Mouse (Mus musculus) kidney, embryonic 15.5 days (tissue): ENCODE measurements around the gene Dnah8. TPM values are rescaled to one million over a fixed set of nuclear protein-coding genes. Genes with fewer than 3 reads are reported as not detected.
A peak's percentile ranks its signal among the peaks of the same experiment; 100 is the strongest.
"Not testable (repeated sequence)": the region's sequence is repeated elsewhere in the genome, so short reads cannot be mapped to it uniquely, and the experiment has no call there.

Source experiments
- ATAC-seq: fragments of 200-750 bp; cut with Nextera tagmentation; replicated peaks from 2 replicates; pipeline ENCODE4 v1.8.0; 2017; ENCODE audit warnings: moderate TSS enrichment; ENCODE audit not compliant: low FRiP score
- H3K27ac ChIP-seq: fragments of 300-500 bp; sonication (generic); 2 replicates; pipeline ENCODE4 v1.5.1; 2015; ENCODE audit warnings: mild to moderate bottlenecking, inconsistent platforms
- H3K27me3 ChIP-seq: fragments of 300-500 bp; sonication (generic); 2 replicates; pipeline ENCODE4 v1.6.1; 2015; ENCODE audit warnings: inconsistent platforms
- H3K36me3 ChIP-seq: fragments of 300-500 bp; sonication (generic); 2 replicates; pipeline ENCODE4 v1.6.1; 2015; ENCODE audit warnings: inconsistent platforms
- H3K4me1 ChIP-seq: fragments of 300-500 bp; sonication (generic); 2 replicates; pipeline ENCODE4 v1.6.1; 2015; ENCODE audit warnings: inconsistent platforms
- H3K4me2 ChIP-seq: fragments of 300-500 bp; sonication (generic); 2 replicates; pipeline ENCODE4 v1.6.1; 2015; ENCODE audit warnings: moderate library complexity, mild to moderate bottlenecking, inconsistent platforms
- H3K4me3 ChIP-seq: fragments of 300-500 bp; sonication (generic); replicated peaks from 2 replicates; pipeline ENCODE4 v1.5.1; 2015; ENCODE audit warnings: mild to moderate bottlenecking, inconsistent platforms
- H3K9ac ChIP-seq: fragments of 300-500 bp; sonication (generic); 2 replicates; pipeline ENCODE4 v1.6.1; 2015; ENCODE audit warnings: mild to moderate bottlenecking, inconsistent platforms
- H3K9me3 ChIP-seq: fragments of 300-500 bp; sonication (generic); replicated peaks from 2 replicates; pipeline ENCODE4 v1.6.1; 2016; ENCODE audit warnings: inconsistent platforms
- WGBS: fragments of 180-500 bp; shearing (Covaris S2); methylation state at CpG from one replicate; pipeline ENCODE4 v1.1.7; 2015; ENCODE audit warnings: mixed read lengths; 5-methylcytosine and 5-hydroxymethylcytosine counted together
- polyA plus RNA-seq: library from polyadenylated mRNA; unstranded; fragments of >200 nt; fragmentation: Nextera tagmentation; extraction: Ambion mirVana; gene quantifications from 2 replicates; pipeline ENCODE4 v1.2.1, GENCODE M21; 2015

Dnah8 gene
- polyA plus RNA-seq, result 0.91 and 1.3 TPM in 2 replicates

DNA sequence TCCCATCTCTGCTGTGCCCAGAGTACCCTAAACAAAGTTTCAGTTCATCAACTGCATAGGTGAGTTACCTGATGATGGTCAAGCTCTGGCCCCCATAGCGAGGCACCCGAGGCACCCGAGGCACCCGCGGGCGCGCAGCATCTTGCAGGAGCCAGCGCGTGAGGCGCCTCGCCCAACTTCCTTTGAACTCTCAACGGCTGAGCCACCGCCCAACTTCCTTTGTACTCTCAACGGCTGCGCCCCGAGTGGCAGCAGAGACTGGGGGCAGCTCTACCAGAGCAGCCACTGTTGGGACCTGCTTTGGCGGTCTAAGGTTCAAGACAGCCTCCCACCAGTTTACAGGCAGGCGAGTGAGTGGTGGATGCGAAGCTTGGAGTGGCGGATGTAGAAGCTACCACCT is at the start of gene Dnah8:
TSS of gene Dnah8 (plus strand) at position 223 of the 400 bp plus-strand sequence.
- not testable (repeated sequence) for ATAC-seq, H3K9me3 ChIP-seq, H3K27ac ChIP-seq, H3K4me2 ChIP-seq, H3K9ac ChIP-seq, H3K27me3 ChIP-seq, H3K4me3 ChIP-seq, H3K36me3 ChIP-seq, H3K4me1 ChIP-seq
- no CpG with 5 or more reads among the region's 20 CpGs for WGBS

DNA sequence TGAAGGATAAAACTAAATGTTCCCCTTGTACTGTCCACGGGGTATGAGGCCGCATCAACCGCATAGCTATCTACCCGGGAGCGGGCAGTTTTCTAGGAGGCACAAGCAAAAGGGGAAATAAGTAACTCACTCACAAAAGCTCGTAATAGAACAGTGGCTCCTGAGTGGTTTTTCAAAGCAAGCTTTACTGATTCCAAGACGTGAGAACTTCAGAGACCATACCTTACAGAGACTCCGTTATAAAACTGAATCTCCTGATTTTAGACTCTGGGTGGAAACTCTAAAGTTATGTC is 49.4 kb upstream of the Dnah8 start:
- Histone ChIP-seq H3K9ac (no peak overlapping the region), H3K4me2 (peak overlapping the region; percentile 85), H3K36me3 (no peaks in the 10 kb centered on the region), H3K27ac (0 out of 2 replicates have a peak overlapping the region, but pooled peaks have one; percentile 0), H3K4me1 (peaks cover 35% of the 10 kb centered on the region), H3K9me3 (no peaks in the 10 kb centered on the region), H3K4me3 (peak overlapping the region; percentile 92), H3K27me3 (no peaks in the 10 kb centered on the region)
- 68% methylated on average over 8 of the region's 8 CpGs for WGBS
- no peak for ATAC-seq

DNA sequence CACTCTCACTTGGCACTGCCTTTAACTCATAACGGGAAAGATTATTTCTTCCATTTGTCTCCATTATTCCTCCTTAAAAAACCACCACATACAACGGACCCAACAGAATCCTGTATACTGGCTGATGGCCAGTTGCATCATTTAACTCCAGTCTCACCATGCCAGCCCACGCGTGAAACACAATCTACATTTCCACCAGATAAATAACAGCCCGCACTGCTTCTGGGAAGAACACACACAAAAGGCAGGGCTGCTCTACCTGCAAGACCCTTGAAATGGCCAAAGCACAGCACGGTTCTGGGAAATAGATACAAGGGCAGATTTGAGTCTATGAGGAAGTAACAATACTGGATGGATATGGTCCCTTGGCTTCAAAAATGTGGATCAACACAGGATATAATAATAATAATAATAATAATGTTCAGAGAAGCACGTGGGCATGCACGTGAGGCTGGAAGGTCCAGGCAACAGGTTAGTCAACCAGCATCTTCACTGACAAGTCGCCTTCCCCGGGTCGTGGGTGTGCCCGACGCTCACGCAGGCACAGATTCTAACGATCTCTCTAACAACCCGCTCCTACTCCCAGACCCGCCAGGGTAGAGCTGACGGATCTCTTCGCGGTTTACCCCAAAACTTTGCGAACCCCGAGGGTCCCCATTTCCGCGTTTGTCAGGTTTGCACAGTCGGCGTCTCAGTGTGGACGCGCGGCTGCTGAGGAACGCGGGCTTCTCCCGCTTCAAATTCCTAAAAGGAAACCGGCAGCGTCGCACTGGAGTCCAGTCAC is 48.8 kb upstream of the Dnah8 start:
- no peaks in the 10 kb centered on the region for H3K36me3 ChIP-seq
- H3K27ac ChIP-seq, result peak overlapping the region; percentile 92
- ATAC-seq, result 0 out of 2 replicates have a peak, but pooled peaks have one; percentile 12
- H3K4me2 ChIP-seq, result peak overlapping the region; percentile 85
- H3K9ac ChIP-seq, result peak overlapping the region; percentile 63
- H3K27me3 ChIP-seq, result no peaks in the 10 kb centered on the region
- 6% methylated on average over 35 of the region's 35 CpGs for WGBS
- no peaks in the 10 kb centered on the region for H3K9me3 ChIP-seq
- peak overlapping the region; percentile 92 for H3K4me3 ChIP-seq
- peaks cover 30% of the 10 kb centered on the region for H3K4me1 ChIP-seq

DNA sequence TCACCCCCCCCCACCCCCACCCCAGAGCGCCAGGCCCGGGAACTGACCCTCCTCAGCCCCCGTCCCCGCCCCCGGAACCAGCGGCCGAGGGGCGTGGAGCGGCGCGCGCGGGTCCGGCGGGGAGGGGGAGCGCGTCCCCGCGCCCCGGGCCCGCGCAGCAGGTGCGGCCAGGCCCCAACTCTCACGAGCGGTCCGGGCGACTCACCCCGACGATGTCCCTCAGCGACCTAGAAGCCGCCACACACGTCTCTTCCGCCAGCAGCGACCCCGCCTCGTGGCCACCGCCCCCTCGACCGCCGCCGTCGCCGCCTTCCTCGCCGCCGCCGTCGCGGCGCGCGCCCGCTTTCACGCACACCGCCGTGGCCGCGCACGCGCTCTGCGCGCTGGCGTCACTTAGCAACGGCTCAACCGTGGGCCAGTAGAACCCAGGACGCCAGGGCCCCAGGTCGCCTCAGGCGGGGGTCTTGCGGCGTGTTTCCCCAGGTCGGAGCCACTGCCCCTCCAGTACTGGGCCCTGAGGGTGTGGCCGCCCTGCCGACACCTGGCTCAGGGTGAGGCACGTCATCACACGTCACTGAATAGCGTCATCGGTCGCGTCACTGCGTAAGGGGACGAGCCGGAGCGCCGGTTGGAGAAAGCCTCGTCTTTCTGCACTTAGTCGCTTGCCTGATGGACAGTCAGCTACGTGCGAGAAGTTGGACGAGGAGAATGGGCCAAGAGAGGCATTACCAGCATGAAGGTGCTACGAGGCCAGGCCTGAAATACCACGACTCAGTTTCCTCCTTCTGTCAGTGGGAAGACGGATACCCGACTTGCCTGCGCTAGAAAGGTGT is 48.0 kb upstream of the Dnah8 start, which contains the start of gene Btbd9:
TSS of gene Btbd9 (minus strand) at position 548 of the 833 bp plus-strand sequence.
- H3K4me3 ChIP-seq, result peak within 1 kb of the TSS; percentile 92
- peak; percentile 89 for ATAC-seq
- H3K4me1 ChIP-seq, result peaks cover 22% of the 10 kb centered on the region
- H3K9ac ChIP-seq, result peak within 1 kb of the TSS; percentile 63
- peak within 1 kb of the TSS; percentile 92 for H3K27ac ChIP-seq
- H3K27me3 ChIP-seq, result no peaks in the 10 kb centered on the region
- H3K36me3 ChIP-seq, result no peaks in the 10 kb centered on the region
- WGBS, result under 1% methylated on average over 74 of the region's 94 CpGs
- peak within 1 kb of the TSS; percentile 85 for H3K4me2 ChIP-seq
- no peaks in the 10 kb centered on the region for H3K9me3 ChIP-seq

DNA sequence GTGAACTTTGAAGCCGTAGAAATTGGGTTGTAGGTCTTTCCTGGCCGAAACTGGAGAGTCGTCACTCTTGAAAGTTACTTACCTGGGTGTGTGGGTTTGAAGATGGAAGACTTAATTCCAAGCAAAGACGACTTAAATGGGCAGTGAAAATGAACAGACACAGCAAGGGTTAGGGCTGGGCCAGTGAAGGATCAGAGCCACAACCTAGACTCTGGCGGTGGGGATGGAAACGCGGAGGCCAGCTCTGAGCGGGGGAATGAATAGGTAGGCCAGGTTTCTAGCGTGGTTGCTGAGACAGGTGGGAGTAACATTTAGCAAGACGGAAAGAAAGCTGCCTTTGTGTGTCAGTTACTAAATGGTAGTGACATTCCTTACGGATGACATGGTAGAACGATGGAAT is 47.2 kb upstream of the Dnah8 start:
- 55% methylated on average over 12 of the region's 12 CpGs for WGBS
- Histone ChIP-seq H3K4me2 (peak overlapping the region; percentile 85), H3K36me3 (no peaks in the 10 kb centered on the region), H3K4me3 (peak overlapping the region; percentile 92), H3K27ac (no peak overlapping the region), H3K4me1 (peaks cover 22% of the 10 kb centered on the region), H3K9me3 (no peaks in the 10 kb centered on the region), H3K9ac (peak overlapping the region; percentile 63), H3K27me3 (no peaks in the 10 kb centered on the region)
- no peak for ATAC-seq

DNA sequence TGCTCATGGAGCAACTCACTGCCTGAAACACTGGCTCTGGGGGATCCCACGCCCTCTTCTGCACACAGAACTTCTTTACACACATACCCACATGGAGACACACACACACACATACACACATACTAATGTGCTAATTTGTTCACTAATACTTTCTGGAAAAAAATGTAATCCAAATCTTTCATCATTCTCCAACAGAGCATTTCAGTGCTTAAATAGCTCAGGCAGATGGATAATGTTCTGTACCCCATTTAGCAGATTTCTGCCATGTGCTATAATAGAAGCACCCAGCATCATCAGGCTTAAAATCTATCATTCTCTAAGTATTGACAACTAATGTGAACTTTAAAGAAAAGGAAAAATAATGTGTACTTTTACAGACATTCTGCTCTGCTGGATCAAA is 43.4 kb upstream of the Dnah8 start:
- H3K4me1 ChIP-seq, result peaks cover 6% of the 10 kb centered on the region
- H3K36me3 ChIP-seq, result no peaks in the 10 kb centered on the region
- WGBS, result 63% methylated on average over 1 of the region's 1 CpGs
- H3K27me3 ChIP-seq, result no peaks in the 10 kb centered on the region
- H3K27ac ChIP-seq, result no peak overlapping the region
- ATAC-seq, result no peak
- no peak overlapping the region for H3K4me3 ChIP-seq
- no peak overlapping the region for H3K9ac ChIP-seq
- H3K9me3 ChIP-seq, result no peaks in the 10 kb centered on the region
- H3K4me2 ChIP-seq, result no peak overlapping the region

DNA sequence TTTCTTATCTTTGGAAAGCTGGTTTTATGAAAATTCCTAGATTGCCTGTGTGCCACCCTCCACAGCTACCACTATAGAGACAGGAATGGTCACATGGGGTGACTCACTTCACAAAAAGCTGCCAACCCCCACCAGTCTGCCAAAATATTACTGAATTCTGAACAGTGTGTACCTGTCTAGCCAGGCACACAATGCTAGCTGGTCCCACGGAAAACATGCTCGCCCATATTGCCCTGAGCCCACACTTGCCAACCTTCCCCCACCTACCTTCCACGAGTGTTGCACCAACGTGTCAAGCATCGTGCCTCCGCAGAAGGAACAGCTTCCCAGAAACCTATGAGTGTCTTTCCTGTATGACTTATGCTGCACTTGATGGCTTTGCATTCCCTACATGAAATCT is 43.0 kb upstream of the Dnah8 start:
- Histone ChIP-seq H3K4me2 (no peak overlapping the region), H3K27me3 (no peaks in the 10 kb centered on the region), H3K36me3 (no peaks in the 10 kb centered on the region), H3K9me3 (no peaks in the 10 kb centered on the region), H3K4me1 (peaks cover 6% of the 10 kb centered on the region), H3K4me3 (no peak overlapping the region), H3K9ac (no peak overlapping the region), H3K27ac (no peak overlapping the region)
- WGBS, result 88% methylated on average over 6 of the region's 6 CpGs
- ATAC-seq, result no peak

DNA sequence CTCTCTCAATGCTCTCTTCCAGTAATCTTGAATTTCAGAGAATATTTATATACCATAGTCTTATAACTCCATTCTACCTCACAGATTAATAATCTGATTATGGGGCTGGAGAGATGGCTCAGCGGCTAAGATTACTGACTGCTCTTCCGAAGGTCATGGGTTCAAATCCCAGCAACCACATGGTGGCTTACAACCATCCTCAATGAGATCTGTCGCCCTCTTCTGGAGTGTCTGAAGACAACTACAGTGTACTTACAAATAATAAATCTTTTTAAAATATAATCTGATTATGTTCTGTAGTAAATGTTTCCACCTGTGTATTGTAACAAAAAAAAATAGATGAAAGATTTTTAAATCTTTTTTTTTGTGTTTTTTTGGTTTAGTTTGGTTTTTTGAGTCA is 41.8 kb upstream of the Dnah8 start:
- no peak overlapping the region for H3K27ac ChIP-seq
- H3K27me3 ChIP-seq, result no peaks in the 10 kb centered on the region
- H3K36me3 ChIP-seq, result no peaks in the 10 kb centered on the region
- no peak overlapping the region for H3K4me3 ChIP-seq
- ATAC-seq, result no peak
- H3K4me1 ChIP-seq, result no peaks in the 10 kb centered on the region
- H3K4me2 ChIP-seq, result no peak overlapping the region
- 87% methylated on average over 3 of the region's 3 CpGs for WGBS
- H3K9ac ChIP-seq, result no peak overlapping the region
- H3K9me3 ChIP-seq, result no peaks in the 10 kb centered on the region

DNA sequence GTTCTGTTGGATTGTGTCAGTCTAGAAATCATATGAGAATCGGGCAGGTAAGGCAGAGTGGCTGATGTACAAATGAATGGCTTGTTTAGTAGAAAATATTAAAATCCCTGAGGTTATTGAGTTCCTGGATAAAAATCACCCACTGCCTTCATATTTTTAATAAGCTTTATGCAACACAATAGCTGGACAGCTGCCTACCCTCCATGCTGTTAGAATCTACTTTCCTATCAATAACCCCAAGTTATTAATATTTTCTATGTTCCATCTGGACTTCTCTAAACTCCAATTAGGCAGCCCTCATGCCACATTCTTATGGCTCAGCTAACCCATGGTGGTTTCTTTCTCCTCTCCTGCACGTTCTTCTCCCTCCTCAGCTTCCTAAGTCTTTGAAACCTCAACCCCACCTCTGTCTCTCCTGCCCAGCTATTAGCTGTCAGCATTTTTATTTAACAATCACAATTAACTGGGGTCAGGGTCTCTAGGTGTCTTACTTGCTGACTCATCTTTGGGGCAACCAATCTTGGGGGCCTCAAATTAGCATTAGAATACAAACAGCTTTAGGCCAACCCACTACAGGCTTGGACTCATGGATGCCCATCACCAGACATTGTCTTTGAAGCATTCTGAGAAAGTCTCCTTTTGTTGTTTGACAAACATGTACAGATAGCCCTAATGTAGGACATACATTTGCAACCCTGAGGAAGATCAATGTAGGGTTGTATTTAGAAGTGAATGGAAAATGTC is 40.7 kb upstream of the Dnah8 start:
- Histone ChIP-seq H3K4me3 (no peak overlapping the region), H3K27me3 (no peaks in the 10 kb centered on the region), H3K27ac (no peak overlapping the region), H3K9ac (no peak overlapping the region), H3K4me2 (no peak overlapping the region), H3K36me3 (no peaks in the 10 kb centered on the region), H3K9me3 (no peaks in the 10 kb centered on the region), H3K4me1 (no peaks in the 10 kb centered on the region)
- 78% methylated on average over 2 of the region's 2 CpGs for WGBS
- no peak for ATAC-seq

DNA sequence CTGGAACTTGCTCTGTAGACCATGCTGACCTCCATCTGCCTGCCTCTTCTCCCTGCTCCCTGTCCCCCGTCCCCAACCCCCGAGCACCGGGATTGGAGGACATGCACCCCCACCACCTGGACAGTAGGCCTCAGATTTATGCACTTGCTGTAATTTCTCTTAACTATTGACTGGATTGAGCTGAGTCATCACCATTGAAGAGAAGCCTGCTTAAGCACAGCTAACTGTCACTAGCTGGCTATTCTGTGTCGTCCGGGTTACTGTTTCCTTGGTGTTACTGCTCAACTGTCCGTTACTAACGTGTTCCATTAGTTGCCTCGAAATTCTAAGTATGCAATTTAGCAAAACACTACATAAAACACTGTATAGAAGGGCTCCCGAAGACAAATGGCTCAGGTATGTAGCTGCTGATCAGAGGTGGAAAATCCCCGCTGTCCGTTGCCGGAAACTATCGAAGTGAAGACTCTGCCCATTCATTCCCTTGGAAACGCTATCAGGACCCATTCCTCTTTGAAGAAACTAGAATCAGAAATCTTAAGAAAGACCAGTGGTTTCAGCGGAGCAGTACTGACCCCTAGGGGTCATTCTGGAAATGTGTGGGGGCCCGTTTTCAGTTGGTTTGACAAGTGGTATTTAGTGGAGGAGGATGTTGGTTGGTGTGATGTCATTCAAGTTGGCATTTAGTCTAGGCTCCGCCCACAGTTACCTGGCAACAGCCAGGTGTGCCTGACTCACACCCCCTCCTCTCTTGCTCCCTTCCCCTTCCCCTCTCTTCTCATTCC is 33.5 kb upstream of the Dnah8 start:
- Histone ChIP-seq H3K4me1 (peaks cover 8% of the 10 kb centered on the region; the same call in 1 of the 2 replicates), H3K27ac (0 out of 2 replicates have a peak overlapping the region, but pooled peaks have one; percentile 5), H3K27me3 (no peaks in the 10 kb centered on the region), H3K4me2 (no peak overlapping the region), H3K9me3 (no peaks in the 10 kb centered on the region), H3K9ac (no peak overlapping the region), H3K36me3 (peaks cover 32% of the 10 kb centered on the region), H3K4me3 (no peak overlapping the region)
- WGBS, result 48% methylated on average over 17 of the region's 17 CpGs
- ATAC-seq, result peak; percentile 46; the same call in 1 of the 2 replicates

DNA sequence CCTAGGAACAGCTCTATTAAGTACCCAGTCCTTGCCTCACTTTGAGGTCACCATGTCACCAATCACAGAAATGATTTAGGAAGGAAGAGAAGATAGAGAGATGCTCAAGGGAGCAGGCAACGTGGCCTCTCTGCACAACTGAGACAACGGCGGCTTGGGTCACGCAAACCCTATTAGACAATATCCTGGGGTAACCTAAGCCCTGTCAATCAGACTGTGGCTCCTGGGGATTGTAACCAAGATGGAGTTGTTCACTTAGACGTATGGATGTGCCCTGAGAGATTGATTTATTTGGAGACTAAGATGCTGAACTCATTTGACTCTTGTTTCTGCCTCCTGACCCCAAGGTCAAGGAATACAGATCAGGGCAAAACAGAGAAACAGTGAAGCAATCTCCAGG is 29.7 kb upstream of the Dnah8 start:
- H3K9me3 ChIP-seq, result no peaks in the 10 kb centered on the region
- no peak for ATAC-seq
- 65% methylated on average over 5 of the region's 5 CpGs for WGBS
- no peaks in the 10 kb centered on the region for H3K27me3 ChIP-seq
- no peak overlapping the region for H3K4me3 ChIP-seq
- H3K4me2 ChIP-seq, result no peak overlapping the region
- no peak overlapping the region for H3K27ac ChIP-seq
- peaks cover 8% of the 10 kb centered on the region; the same call in 1 of the 2 replicates for H3K4me1 ChIP-seq
- peaks cover 66% of the 10 kb centered on the region for H3K36me3 ChIP-seq
- no peak overlapping the region for H3K9ac ChIP-seq
